Mouse (Mus musculus): ENCODE measurements around the gene Setd5.

Gene Setd5

GRCm38 (mm10) chr6:113184866-113185525 is 107.8 kb downstream of the Setd5 start:
- no peak for ATAC-seq (ENCODE audit: low TSS enrichment)

- peak; percentile 51; the same call in 1 of the 2 replicates for ATAC-seq (ENCODE audit: low TSS enrichment)
Observed at GRCm38 (mm10) chr6:113193765-113194460, 116.7 kb downstream of the Setd5 start.

DNA sequence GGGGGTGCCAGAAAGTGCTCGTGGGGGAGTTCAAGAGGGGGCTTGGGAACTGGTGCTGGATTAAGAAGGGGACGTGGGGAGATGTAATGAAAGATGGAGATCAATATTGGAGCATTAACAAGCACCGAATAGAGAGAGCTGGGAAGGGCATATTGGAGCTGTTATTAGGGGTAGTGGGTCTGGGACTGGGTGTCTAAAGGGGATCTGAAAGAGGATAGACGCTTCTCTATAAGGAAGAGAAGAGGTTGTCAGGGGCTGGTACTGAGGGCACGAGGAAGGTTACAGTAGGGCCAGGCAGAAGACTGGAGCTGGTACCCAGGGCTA is 117.3 kb downstream of the Setd5 start:
- no peak for ATAC-seq (ENCODE audit: low TSS enrichment)

DNA sequence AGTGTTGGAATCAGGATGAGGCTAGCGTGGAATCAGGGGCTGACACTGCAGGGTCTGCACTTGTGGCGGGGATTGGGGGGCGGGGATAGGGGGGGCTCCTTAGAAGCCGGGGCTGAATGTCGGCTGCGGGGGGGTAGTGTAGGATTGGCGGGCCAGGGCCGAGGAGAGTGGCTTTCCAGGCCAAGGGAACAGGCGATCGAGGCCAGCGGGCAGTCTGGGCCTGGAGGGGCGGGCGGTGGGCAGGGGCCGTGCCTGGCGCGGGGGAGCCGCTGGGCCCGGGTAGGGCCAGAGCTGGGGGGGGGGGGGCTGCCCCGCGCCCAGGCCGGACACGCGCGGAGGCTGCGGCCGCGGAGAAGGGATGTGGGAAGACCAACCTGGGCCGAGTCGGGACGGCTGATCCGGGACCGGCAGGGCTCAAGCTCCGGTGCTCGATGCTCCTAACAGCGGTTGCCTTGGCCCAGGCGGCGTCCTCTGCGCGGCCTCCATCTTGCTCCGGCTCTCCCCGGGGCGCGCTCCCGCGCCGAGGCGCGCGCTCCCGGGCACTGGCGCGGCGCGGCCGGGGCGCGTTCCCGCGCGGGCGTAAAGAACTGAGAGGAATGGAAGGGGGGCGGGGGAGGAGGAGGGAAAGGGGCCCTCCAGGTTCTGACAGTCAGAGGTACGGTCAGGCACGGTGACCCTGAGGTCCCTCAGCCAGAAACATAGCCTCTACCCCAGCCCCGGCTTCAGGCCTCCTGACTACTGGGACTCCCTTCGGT is 117.9 kb downstream of the Setd5 start, which contains the start of gene Lhfpl4:
Gene Lhfpl4 (minus strand): TSS at position 544 of the 755 bp plus-strand sequence.
- peak; percentile 74 for ATAC-seq (ENCODE audit: low TSS enrichment)

- ATAC-seq (ENCODE audit: low TSS enrichment), result peak; percentile 67
Observed at GRCm38 (mm10) chr6:113195596-113195992, 118.4 kb downstream of the Setd5 start.

All from frontal cortex, adult (tissue).